Mouse (Mus musculus): ENCODE measurements around the gene Ackr2. TPM values are rescaled to one million over a fixed set of nuclear protein-coding genes. Genes with fewer than 3 reads are reported as not detected.

Ackr2 gene
- polyA plus RNA-seq (2015; fragmentation: Illumina TruSeq; extraction: RNeasy Lipid Tissue Mini Kit (QIAGEN cat#74804); ENCODE audit: low read depth, low replicate concordance): 4.1 TPM

DNA sequence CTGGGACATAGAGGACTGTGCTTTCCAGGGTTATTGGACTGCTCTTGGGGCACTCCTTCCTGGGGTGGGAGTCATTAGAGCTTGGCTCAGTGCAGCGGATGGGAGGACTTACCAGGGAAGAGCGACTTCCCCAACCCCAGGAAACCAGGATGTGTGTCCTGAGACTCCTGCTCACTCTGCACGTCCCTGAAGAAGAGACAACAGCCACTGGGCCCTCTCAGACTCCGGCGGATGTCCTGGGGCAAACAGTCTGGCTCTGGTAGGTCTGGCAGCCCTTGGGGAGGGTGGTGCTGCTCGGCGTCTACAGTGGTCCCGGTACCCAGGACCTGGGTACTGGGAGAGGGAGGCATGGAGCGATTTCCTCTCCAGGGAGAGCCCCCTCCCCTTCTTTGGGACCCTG is at the start of gene Ackr2:
TSS of gene Ackr2 (plus strand) at position 111 of the 400 bp plus-strand sequence.

DNA sequence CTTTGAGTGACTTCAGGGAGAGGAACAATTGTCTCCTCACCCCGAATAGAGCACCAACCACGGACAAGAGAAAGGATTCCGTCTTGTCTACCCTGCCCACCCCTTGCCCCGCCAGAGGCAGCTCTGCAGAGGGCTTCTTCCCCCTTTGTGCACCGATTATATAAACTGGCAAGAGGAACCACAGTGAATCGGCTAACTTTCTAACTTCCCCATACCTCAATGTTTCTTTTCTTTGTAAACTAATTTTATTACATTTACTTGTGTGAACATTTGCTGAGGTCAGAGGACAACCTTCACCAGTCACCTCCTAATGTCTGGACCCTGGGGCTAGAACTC is 40.0 kb upstream of the Ackr2 start, which contains the start of gene Higd1a:
TSS of gene Higd1a (minus strand) at position 210 of the 336 bp plus-strand sequence.

DNA sequence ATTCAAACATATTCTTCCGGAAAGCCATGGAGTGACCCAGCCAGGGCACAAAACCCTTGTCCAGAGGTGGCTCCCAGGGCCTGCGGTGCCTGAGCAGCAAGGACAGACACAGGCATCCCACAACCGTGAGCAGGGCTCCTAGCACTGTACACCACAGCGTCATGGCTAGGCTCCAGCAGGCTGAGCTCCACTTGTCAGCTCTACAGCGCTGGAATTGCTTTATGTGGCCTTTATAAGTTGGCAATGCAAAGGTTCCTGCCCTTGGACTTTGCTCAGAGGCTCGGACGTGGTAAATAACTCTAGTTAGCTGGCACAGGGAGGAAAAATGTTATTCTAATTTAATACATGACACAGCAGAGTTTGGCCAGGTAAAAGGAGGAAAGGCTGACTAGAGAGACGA is 17.9 kb downstream of the Ackr2 start, which contains the start of gene Cyp8b1:
TSS of gene Cyp8b1 (minus strand) at position 204 of the 400 bp plus-strand sequence.

DNA sequence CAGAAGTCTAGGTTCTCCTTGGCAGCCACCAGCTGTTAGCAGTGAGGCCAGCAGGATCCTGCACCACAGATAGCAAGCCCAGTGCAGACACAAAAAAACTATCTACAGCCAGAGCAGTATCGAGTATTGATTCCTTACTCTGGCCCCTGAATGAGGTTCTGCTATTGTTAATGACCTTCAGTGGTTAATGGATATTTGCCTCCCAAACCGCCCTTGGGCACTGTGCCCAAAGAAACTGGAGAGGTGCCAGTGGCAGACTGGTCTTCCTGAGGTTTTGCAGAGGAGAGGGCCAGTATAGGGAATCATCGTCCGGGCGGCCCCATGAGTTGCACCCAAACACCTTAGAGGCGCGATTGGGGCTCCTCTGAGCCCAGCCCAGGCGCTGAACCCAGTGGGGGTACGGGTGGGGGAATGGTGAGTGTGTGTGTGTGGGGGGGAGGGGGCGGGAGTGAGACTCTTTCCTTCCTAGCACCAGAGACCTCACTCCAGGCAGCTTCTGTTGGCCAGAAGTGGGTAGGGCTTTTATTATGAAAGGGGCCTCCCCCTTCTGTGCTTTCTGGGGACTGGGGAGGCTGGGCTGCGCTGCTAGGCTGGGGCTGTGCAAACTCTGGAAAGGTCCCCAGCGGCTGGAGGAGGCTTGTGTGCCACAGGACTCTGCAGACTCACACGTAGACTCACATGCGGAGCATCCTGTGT is 52.4 kb downstream of the Ackr2 start, which contains the start of gene Fam198a:
TSS of gene Fam198a (plus strand) at position 571 of the 696 bp plus-strand sequence.

Other genes with a start within 250 kb of the Ackr2 start
- gene Sec22c, start 192.9 kb upstream of the Ackr2 start, polyA plus RNA-seq (2015; fragmentation: Illumina TruSeq; extraction: RNeasy Lipid Tissue Mini Kit (QIAGEN cat#74804); ENCODE audit: low read depth, low replicate concordance): 21.1 TPM
- 153 TPM for gene Ss18l2, start 188.0 kb upstream of the Ackr2 start, polyA plus RNA-seq (2015; fragmentation: Illumina TruSeq; extraction: RNeasy Lipid Tissue Mini Kit (QIAGEN cat#74804); ENCODE audit: low read depth, low replicate concordance)
- 73.3 TPM for gene Nktr, start 179.2 kb upstream of the Ackr2 start, polyA plus RNA-seq (2015; fragmentation: Illumina TruSeq; extraction: RNeasy Lipid Tissue Mini Kit (QIAGEN cat#74804); ENCODE audit: low read depth, low replicate concordance)
- gene Zfp651, start 139.0 kb upstream of the Ackr2 start, polyA plus RNA-seq (2015; fragmentation: Illumina TruSeq; extraction: RNeasy Lipid Tissue Mini Kit (QIAGEN cat#74804); ENCODE audit: low read depth, low replicate concordance): 67.7 TPM
- 4.7 TPM for gene Klhl40, start 120.7 kb upstream of the Ackr2 start, polyA plus RNA-seq (2015; fragmentation: Illumina TruSeq; extraction: RNeasy Lipid Tissue Mini Kit (QIAGEN cat#74804); ENCODE audit: low read depth, low replicate concordance)
- gene Hhatl, start 105.8 kb upstream of the Ackr2 start, polyA plus RNA-seq (2015; fragmentation: Illumina TruSeq; extraction: RNeasy Lipid Tissue Mini Kit (QIAGEN cat#74804); ENCODE audit: low read depth, low replicate concordance): 12.9 TPM
- gene Ccdc13, start 58.9 kb upstream of the Ackr2 start, polyA plus RNA-seq (2015; fragmentation: Illumina TruSeq; extraction: RNeasy Lipid Tissue Mini Kit (QIAGEN cat#74804); ENCODE audit: low read depth, low replicate concordance): 12.7 TPM
- gene Higd1a, start 40.0 kb upstream of the Ackr2 start, polyA plus RNA-seq (2015; fragmentation: Illumina TruSeq; extraction: RNeasy Lipid Tissue Mini Kit (QIAGEN cat#74804); ENCODE audit: low read depth, low replicate concordance): 133 TPM
- gene Cyp8b1, start 17.9 kb downstream of the Ackr2 start, polyA plus RNA-seq (2015; fragmentation: Illumina TruSeq; extraction: RNeasy Lipid Tissue Mini Kit (QIAGEN cat#74804); ENCODE audit: low read depth, low replicate concordance): not detected
- 4.8 TPM for gene Fam198a, start 52.6 kb downstream of the Ackr2 start, polyA plus RNA-seq (2015; fragmentation: Illumina TruSeq; extraction: RNeasy Lipid Tissue Mini Kit (QIAGEN cat#74804); ENCODE audit: low read depth, low replicate concordance)
- gene Pomgnt2, start 98.8 kb downstream of the Ackr2 start, polyA plus RNA-seq (2015; fragmentation: Illumina TruSeq; extraction: RNeasy Lipid Tissue Mini Kit (QIAGEN cat#74804); ENCODE audit: low read depth, low replicate concordance): 34.9 TPM
- 69.7 TPM for gene Snrk, start 218.9 kb downstream of the Ackr2 start, polyA plus RNA-seq (2015; fragmentation: Illumina TruSeq; extraction: RNeasy Lipid Tissue Mini Kit (QIAGEN cat#74804); ENCODE audit: low read depth, low replicate concordance)

All from brain, adult 10 weeks (tissue).